Mouse (Mus musculus) hindbrain, embryonic 11.5 days (tissue): ENCODE data around the gene Serpinf1. TPM values are rescaled to one million over a fixed set of nuclear protein-coding genes. Genes with fewer than 3 reads are reported as not detected.

Source experiments
- ATAC-seq: fragments of 200-750 bp; cut with Nextera tagmentation; 2 replicates; pipeline ENCODE4 v1.8.0; 2017; ENCODE audit warnings: mild to moderate bottlenecking, moderate TSS enrichment, moderate library complexity; ENCODE audit not compliant: low FRiP score
- DNase-seq: peaks from one replicate; pipeline ENCODE4 v3.0.0-alpha.2; 2015; ENCODE audit warnings: low spot score
- H3K27ac ChIP-seq: fragments of 300-500 bp; sonication (generic); 2 replicates; pipeline ENCODE4 v1.5.1; 2014; ENCODE audit warnings: mild to moderate bottlenecking, low read depth, low read length
- H3K27me3 ChIP-seq: fragments of 300-500 bp; sonication (generic); 2 replicates; pipeline ENCODE4 v1.6.1; 2014; ENCODE audit warnings: mild to moderate bottlenecking, low read length, moderate library complexity, mixed read lengths; ENCODE audit not compliant: control insufficient read depth, insufficient read depth
- H3K36me3 ChIP-seq: fragments of 300-500 bp; sonication (generic); 2 replicates; pipeline ENCODE4 v1.6.1; 2014; ENCODE audit warnings: mild to moderate bottlenecking, low read length, moderate library complexity, mixed read lengths; ENCODE audit not compliant: control insufficient read depth, insufficient read depth
- H3K4me1 ChIP-seq: fragments of 300-500 bp; sonication (generic); replicated peaks from 2 replicates; pipeline ENCODE4 v1.6.1; 2014; ENCODE audit warnings: low read length, mixed read lengths; ENCODE audit not compliant: control insufficient read depth, insufficient read depth
- H3K4me2 ChIP-seq: fragments of 300-500 bp; sonication (generic); replicated peaks from 2 replicates; pipeline ENCODE4 v1.6.1; 2014; ENCODE audit warnings: mild to moderate bottlenecking, low read depth, low read length
- H3K4me3 ChIP-seq: fragments of 300-500 bp; sonication (generic); 2 replicates; pipeline ENCODE4 v1.5.1; 2014; ENCODE audit warnings: low read depth, low read length
- H3K9ac ChIP-seq: fragments of 300-500 bp; sonication (generic); 2 replicates; pipeline ENCODE4 v1.6.1; 2014; ENCODE audit warnings: low read depth, low read length
- H3K9me3 ChIP-seq: fragments of 300-500 bp; sonication (generic); 2 replicates; pipeline ENCODE4 v1.6.1; 2016; ENCODE audit warnings: low read length; ENCODE audit not compliant: control insufficient read depth
- WGBS: fragments of 180-500 bp; shearing (Covaris S2); extraction: QIAGEN DNeasy Blood & Tissue Kit; methylation state at CpG from one replicate; pipeline ENCODE4 v1.1.7; 2014; 5-methylcytosine and 5-hydroxymethylcytosine counted together
- polyA plus RNA-seq: library from polyadenylated mRNA; unstranded; fragments of >200 nt; fragmentation: Nextera tagmentation; extraction: Ambion mirVana; gene quantifications from 2 replicates; pipeline ENCODE4 v1.2.1, GENCODE M21; 2014

Serpinf1 gene
- 90.5 and 91.3 TPM in 2 replicates for polyA plus RNA-seq

DNA sequence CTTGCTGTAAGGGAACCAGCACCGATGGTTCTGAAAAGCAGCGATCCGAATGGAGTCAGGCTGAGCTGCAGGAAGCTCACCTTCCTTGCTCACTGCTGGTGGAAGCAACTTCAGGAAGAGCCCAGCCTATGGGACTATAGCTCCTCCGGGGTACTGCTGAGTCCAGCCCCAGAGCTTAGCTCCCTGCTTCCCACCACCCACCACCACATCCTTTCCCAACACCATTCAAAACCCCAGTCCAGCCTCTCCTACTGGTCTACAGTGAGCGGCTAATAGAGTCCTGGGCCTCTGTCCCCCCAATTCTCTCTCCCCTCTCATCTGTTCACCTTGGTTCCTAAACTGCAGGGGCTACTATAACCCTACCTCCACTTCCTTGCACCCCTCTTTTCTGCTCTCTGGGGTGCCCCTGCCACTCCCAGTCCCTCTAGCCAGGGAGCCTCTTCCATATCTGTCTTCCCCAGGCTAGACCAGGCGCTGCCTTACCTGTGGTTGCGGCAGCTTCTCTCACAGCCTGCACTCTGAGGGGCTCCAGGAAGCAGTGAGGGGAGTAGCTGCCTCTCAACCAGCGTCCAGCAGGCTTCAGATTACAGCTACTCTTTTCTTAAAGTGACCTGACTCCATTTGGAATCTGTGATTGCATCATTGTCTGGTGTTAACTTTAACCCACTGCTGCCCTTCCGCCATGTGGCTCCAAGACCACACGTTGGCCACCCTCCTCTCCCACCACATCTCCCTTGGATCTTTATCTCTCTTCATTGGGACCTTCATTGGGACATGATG lies at the start of gene Serpinf1:
Gene Serpinf1, minus strand, starts transcription at position 689 of the 780 bp plus-strand sequence.
- no peak for ATAC-seq

DNA sequence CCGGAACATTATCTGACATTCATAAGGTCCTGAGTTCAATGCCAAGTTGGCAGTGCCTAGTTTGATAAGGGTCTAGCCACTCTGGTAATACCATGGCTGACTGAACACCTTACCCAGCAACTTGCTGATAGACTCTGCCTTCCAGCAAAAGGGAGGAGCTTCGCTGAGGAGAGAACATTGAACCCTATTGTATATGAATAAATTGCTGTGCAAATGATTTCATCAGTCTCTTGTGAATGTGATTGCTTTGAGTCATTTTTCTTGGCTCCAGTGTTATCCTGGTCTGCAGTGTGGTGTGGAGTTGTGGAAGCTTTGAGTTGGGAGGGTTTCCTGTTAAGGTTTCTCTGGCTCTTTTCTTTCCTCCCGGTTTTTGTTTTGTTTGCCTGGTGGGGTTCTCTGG lies 48.2 kb upstream of the Serpinf1 start:
- H3K27ac ChIP-seq: no peak overlapping the region
- H3K4me3 ChIP-seq: no peak overlapping the region
- no peak overlapping the region for H3K9ac ChIP-seq
- WGBS: 79% methylated on average over 3 of the region's 3 CpGs
- no peak overlapping the region for H3K4me2 ChIP-seq
- DNase-seq (no peak), ATAC-seq (no peak)
- H3K27me3 ChIP-seq: no peaks in the 10 kb centered on the region
- no peaks in the 10 kb centered on the region for H3K36me3 ChIP-seq
- H3K4me1 ChIP-seq: no peaks in the 10 kb centered on the region
- no peaks in the 10 kb centered on the region for H3K9me3 ChIP-seq

More for the DNA sequence above, at the start of gene Serpinf1:
- WGBS: 38% methylated on average over 10 of the region's 10 CpGs
- peak; percentile 23 for DNase-seq
- H3K36me3 ChIP-seq: no peaks in the 10 kb centered on the region
- no peaks in the 10 kb centered on the region for H3K27me3 ChIP-seq
- no peaks in the 10 kb centered on the region for H3K9me3 ChIP-seq
- H3K4me3 ChIP-seq: peak within 1 kb of the TSS; percentile 21; the same call in 1 of the 2 replicates
- no peak within 1 kb of the TSS for H3K27ac ChIP-seq
- no peak within 1 kb of the TSS for H3K9ac ChIP-seq
- peak within 1 kb of the TSS; percentile 6; the same call in 1 of the 2 replicates for H3K4me2 ChIP-seq
- H3K4me1 ChIP-seq: peaks cover 3% of the 10 kb centered on the region; the same call in 1 of the 2 replicates

DNA sequence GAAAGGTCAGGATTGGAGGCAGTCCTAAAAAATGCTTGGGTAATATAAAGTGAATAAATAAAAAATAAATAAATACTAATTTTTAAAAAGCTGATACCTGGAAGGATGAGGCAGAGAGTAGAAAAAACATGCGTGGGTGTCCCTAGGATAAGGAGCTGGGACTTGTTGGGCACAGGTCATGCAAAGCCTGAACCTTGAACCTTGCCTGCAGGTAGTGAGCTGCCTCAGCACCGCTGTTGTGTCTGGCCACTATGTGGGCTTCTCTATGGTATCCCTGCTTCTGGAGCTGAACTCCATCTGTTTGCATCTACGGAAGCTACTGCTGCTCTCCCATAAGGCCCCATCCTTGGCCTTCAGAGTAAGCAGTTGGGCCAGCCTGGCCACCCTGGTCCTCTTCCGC lies 46.8 kb upstream of the Serpinf1 start:
- 93% methylated on average over 4 of the region's 4 CpGs for WGBS
- H3K9me3 ChIP-seq: no peaks in the 10 kb centered on the region
- H3K36me3 ChIP-seq: no peaks in the 10 kb centered on the region
- DNase-seq: no peak
- no peak overlapping the region for H3K4me3 ChIP-seq
- ATAC-seq: no peak
- no peaks in the 10 kb centered on the region for H3K4me1 ChIP-seq
- H3K27ac ChIP-seq: no peak overlapping the region
- H3K9ac ChIP-seq: no peak overlapping the region
- H3K27me3 ChIP-seq: no peaks in the 10 kb centered on the region
- no peak overlapping the region for H3K4me2 ChIP-seq

DNA sequence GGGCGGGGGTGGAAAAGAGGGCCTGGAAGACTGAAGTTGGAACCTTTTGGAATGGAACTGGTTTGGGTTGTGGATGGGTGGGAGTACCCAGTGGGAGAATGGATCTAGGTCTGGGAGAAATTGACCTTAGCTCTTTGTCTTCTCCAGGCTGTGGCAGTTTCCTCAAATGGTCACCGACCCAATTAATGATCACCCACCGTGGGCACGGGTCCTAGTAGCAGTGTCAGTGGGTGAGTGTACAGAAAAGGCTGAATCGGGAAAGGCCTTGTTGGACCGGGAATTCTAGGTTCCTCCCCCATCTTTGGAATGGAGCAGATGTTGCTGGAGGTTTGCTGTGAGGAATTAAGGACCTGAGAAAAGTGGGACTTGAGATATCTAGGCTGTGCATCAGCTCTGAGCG lies 45.9 kb upstream of the Serpinf1 start:
- Histone ChIP-seq H3K36me3 (no peaks in the 10 kb centered on the region), H3K9ac (peak overlapping the region; percentile 50), H3K4me1 (no peaks in the 10 kb centered on the region), H3K27me3 (no peaks in the 10 kb centered on the region), H3K27ac (no peak overlapping the region), H3K4me3 (peak overlapping the region; percentile 31), H3K9me3 (no peaks in the 10 kb centered on the region), H3K4me2 (peak overlapping the region; percentile 71)
- ATAC-seq: no peak
- DNase-seq: no peak
- 68% methylated on average over 7 of the region's 7 CpGs for WGBS

DNA sequence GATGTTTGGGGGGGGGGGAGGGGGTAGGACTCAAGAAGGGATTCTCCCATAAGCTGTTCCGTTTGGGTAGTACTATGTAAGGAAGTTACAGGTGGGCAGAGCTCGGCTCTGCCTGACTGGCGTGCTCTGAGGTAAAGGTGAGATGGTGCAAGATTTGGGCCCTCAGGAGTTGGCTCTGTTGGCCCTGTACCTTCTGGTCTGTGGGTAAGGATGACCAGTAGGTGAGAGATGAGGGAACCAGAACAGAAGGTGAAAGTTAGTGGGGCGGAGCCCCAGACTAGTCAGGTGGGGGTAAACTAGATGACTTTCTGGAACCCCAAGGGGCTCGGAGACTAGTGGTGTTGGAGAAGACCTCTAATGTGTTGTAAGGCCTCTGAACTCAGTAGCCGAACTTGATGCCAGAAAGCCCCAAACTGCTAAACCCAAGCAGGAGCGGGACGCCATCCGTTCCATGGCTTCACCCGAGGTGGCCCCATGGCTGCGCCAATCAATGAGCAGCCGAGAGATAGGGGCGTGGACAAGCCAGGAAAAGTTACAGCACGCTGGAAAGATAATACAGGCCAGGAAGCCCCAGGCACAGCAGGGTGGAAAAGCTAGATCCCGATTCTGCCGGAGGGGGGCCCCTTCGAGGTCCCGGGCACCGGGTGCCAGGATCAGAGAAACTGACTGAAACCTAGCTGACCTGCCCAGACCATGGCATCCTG lies 45.2 kb upstream of the Serpinf1 start:
- Histone ChIP-seq H3K27me3 (no peaks in the 10 kb centered on the region), H3K4me2 (peak overlapping the region; percentile 71), H3K9ac (peak overlapping the region; percentile 50), H3K9me3 (no peaks in the 10 kb centered on the region), H3K36me3 (no peaks in the 10 kb centered on the region), H3K4me1 (no peaks in the 10 kb centered on the region; the same call in 1 of the 2 replicates), H3K27ac (no peak overlapping the region), H3K4me3 (peak overlapping the region; percentile 31)
- DNase-seq: peak; percentile 51
- 17% methylated on average over 19 of the region's 19 CpGs for WGBS
- ATAC-seq: peak; percentile 76

DNA sequence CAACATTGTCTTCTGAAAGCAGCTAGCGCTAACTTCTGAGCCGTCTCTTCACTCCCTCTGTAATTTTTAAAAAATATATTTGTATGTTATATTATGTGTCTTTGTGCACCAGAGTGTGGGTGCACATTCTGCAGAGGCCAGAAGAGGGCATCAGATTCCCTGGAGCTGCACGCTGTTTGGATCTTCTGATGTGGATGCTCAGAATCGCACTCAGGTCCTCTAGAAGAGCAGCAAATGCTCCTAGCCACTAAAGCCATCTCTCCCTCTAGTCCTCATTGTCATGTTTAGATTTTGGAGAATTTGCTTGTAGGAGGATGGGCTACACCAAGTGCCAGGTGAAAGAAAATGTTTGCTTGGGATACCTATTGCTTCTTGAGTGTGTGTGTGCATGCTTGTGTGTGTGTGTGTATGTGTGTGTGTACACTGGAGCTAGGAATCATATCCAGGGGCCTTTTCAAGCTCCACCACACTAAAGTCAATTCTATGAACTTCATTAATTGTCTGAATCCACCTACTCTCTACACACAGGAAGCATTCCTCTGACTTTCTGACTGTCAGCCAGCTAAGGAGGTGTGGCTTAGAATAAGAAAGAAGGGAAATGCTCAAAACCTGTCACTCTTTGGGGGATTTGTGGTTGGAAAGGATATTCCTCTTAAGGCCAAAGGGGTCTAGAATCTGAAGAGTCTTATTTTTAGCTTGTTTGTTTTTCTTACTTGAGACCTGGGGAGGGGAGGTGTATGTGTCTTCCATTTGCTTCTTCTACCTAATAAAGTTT lies 44.4 kb upstream of the Serpinf1 start:
- Histone ChIP-seq H3K4me1 (peaks cover 6% of the 10 kb centered on the region), H3K9ac (no peak overlapping the region), H3K4me2 (no peak overlapping the region), H3K9me3 (no peaks in the 10 kb centered on the region), H3K27ac (no peak overlapping the region), H3K36me3 (no peaks in the 10 kb centered on the region), H3K27me3 (no peaks in the 10 kb centered on the region), H3K4me3 (no peak overlapping the region)
- no peak for ATAC-seq
- WGBS: 93% methylated on average over 4 of the region's 4 CpGs
- no peak for DNase-seq

DNA sequence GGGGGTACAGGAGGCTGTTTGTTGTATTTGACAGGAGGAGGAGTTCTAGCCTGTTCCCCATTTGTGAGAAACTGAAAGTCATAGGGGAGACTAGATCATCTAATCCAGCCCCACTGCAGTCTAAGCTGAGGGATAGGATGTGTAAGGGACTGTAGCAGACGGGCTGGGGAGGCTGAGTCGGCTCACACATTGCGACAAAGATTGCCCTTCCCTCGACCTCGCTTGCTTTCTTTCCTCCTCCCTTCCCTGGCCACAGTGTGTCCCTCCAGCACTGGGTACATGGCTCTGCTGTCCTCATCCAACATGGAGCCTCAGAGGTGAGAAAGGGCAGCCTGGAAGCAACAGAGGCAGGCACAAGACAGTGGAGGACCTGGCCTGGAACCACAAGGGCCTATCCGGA lies 42.5 kb upstream of the Serpinf1 start:
- Histone ChIP-seq H3K27ac (no peak overlapping the region), H3K36me3 (no peaks in the 10 kb centered on the region), H3K4me2 (no peak overlapping the region), H3K4me1 (peaks cover 7% of the 10 kb centered on the region), H3K27me3 (no peaks in the 10 kb centered on the region), H3K9ac (no peak overlapping the region), H3K4me3 (no peak overlapping the region), H3K9me3 (no peaks in the 10 kb centered on the region)
- WGBS: 79% methylated on average over 6 of the region's 6 CpGs
- no peak for ATAC-seq
- DNase-seq: no peak

DNA sequence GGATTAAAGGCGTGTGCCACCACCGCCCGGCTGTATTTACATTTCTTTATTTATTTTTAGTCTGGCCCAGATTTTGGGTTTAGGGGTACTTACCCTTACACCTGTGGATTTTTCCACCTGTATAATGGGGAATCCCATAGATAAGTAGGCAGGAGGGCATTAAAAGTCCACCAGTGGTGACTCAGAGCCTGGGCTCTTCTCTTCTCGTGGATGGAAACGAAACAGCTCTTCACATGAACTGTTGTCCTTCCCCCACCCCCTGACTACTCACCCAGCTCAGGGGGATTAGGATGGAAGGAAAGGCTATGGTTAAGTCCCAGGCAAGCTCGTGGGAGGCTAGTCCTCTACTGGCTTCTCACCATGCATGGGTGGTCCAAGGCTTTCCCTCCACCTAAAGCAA lies 41.9 kb upstream of the Serpinf1 start:
- ATAC-seq: no peak
- Histone ChIP-seq H3K9me3 (no peaks in the 10 kb centered on the region), H3K4me2 (no peak overlapping the region), H3K27me3 (no peaks in the 10 kb centered on the region), H3K27ac (no peak overlapping the region), H3K9ac (no peak overlapping the region), H3K4me1 (peaks cover 10% of the 10 kb centered on the region), H3K36me3 (no peaks in the 10 kb centered on the region), H3K4me3 (no peak overlapping the region)
- 90% methylated on average over 6 of the region's 6 CpGs for WGBS
- DNase-seq: no peak
